Mouse (Mus musculus) inflammation-experienced regulatory T-cells, adult 6 months (primary cell): ENCODE data around the gene Akr7a5. TPM values are rescaled to one million over a fixed set of nuclear protein-coding genes. Genes with fewer than 3 reads are reported as not detected.

Source experiments
- ATAC-seq: one replicate; pipeline ENCODE4 v1.8.0; 2017
- polyA plus RNA-seq, 3 experiments: library from polyadenylated mRNA; unstranded; fragments of 100-300 nt; shearing (Covaris generic); gene quantifications; one replicate each; pipeline ENCODE4 v1.2.1; 2017

The Akr7a5 gene
- 1 to 10 TPM; 5.4 to 7.7 (median 6.8) TPM for polyA plus RNA-seq

DNA sequence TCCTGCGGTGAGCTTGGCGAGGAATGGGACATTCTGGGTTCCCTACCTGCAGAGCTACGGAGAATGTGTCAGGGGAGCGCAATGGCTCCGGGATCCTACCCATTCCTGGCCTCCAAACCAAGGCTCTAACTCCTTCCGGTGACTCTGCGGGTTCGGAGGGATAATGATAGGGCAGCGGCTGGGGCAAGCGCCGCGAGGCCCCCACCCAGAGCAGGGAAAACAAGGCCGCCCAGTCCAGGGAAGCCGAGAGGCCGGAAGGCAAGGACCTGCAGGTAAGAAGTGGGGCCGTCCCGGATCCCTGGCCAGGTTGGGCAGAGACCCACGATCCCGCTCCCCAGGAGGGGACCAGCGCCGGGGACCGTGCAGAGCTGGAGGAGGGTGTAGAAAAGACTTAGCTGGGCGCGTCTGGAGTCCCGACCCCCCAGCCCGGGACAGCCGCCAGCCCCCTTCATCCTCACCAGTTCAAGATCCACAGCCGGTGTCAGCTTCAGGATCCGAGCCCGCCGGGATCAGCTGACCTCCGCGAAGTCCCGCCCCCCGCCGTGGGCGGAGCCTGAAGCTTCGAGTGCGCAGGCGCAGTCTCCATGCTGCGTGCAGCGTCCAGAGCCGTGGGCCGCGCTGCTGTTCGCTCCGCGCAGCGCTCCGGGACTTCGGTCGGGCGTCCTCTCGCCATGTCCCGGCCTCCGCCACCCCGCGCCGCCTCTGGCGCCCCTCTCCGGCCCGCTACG is at the start of gene Akr7a5, which contains the start of gene Pqlc2:
Gene Akr7a5 (plus strand): TSS at position 574 of the 728 bp plus-strand sequence.
Gene Pqlc2 (minus strand): TSS at position 538 of the 728 bp plus-strand sequence.
- ATAC-seq: peak; percentile 81

- no peak for ATAC-seq
Measured at GRCm38 (mm10) chr4:139262981-139263380, 47.6 kb upstream of the Akr7a5 start.

DNA sequence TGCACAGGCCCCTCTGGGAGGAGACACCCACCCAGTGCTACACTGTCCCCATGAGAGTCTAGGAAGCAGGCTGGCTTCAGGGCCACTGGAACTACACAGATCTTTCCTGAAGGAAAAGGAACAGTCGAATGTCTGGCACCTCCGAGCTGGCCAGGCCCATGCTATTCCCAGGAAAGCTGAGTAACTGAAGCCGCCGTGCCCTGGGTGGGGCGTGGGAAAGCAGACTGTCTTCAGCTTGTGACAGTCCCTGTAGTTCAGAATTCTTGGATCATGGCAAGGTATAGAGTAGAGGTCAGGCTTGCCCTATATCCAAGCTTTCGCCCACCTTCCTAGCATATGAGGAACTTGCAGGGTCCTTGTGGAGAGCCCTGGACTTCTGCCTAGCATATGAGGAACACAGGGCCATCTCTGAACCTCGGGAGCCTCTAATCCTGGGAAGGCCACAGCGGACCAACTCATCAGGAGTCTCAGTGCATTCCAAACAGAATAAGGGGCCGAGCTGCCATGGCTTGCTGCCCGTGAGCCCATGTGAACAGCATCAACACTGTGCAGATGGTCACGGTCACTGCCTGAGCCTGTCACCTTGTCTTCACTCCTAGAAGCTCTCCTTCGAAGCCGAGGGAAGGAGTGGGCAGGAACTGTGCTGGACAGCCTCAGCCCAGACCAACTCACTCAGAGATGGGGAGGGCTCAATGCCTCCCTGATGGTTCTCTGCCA is 44.6 kb upstream of the Akr7a5 start:
- no peak for ATAC-seq

GRCm38 (mm10) chr4:139266500-139266865 is 44.1 kb upstream of the Akr7a5 start:
- no peak for ATAC-seq

DNA sequence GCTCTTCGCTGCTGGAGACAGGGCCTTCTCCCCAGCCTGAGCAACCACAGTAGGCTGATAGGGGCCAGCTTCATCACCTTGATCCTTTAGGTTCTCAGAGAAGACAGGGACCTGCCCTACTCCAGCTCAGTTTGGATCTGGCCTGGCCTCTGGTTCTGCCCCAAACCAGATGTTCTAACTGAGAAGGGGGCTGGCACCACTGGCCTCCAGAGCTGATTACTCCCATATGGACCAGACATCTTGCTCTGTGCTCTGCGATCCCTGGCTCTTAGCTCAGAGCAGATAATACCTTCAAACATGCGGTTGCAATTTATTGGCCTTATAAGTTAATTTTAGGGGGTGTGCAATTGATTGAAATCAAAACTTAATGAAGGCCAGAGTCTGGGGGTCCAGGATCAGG is 43.2 kb upstream of the Akr7a5 start:
- ATAC-seq: no peak

- no peak for ATAC-seq
Measured at GRCm38 (mm10) chr4:139268242-139268641, 42.3 kb upstream of the Akr7a5 start.

DNA sequence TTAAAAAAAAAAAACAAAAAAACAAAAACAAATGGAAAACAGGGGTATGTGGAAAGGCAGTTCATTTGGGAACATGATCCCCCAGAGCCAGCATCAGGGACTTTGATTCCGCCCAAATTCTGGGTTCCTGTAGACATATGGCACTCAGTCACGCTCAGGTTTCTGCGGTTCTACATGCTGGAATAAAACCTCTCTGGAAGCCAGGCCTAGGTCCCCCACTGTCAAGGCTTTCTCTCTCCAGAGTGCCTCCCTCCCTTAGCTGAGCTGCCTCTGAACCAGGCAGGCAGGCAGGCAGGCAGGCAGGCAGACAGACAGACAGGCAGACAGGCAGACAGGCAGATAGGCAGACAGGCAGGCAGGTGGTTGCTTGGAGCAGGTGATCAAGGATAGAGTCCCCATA is 40.4 kb upstream of the Akr7a5 start:
- ATAC-seq: no peak

DNA sequence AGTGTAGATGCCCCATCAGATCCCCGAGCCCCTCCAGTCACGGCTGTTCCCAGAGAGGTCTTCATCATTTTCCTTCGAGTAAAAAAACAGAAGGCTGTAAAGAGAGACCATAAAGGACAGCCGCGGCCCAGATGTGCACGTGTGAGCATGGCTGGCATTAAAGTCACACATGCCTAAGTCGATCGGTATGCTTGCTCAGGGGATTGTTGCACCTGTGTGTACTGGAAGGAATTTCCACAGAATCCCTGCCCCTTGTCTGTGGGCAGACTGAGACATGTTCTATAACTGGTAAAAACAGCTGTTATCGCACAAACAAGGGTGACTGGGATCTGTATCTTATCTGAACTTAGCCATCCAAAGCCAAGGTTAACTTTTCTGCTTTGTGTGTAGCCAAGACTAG is 39.0 kb upstream of the Akr7a5 start:
- ATAC-seq: no peak

DNA sequence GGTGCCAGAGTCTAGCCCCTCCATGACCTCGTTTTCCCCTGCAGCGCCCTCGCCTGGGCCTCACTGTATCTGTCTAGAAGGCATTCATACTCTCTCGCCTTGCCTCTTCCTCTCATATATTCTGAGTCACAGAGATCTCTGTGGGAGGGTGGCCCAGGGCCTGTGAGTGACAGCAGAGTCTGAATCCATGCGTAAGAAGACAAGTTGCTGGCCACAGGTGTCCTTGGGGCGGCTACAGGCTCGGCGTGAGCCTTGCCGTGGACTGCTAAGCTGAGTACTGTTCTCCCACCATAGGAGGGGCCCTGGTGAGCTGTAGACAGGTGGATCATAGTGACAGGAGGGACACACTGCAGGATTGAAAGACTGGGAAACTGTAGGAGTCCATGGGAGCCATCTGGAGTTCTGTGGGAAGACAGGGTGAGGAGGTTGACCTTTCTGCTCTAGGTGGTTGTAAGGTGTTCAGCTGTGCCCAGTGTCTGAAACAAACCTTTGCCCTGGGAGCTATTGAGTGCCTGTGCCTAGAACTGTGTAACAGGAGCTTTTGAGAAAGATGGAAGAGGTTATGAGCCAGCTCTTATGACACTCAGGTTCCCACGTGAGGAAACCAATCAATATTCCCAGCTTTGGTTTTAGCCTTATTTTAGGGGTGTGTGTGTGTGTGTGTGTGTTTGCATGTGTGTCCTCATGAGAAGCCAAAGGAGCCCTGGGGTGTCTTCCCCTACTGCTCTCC is 37.4 kb upstream of the Akr7a5 start:
- no peak for ATAC-seq

DNA sequence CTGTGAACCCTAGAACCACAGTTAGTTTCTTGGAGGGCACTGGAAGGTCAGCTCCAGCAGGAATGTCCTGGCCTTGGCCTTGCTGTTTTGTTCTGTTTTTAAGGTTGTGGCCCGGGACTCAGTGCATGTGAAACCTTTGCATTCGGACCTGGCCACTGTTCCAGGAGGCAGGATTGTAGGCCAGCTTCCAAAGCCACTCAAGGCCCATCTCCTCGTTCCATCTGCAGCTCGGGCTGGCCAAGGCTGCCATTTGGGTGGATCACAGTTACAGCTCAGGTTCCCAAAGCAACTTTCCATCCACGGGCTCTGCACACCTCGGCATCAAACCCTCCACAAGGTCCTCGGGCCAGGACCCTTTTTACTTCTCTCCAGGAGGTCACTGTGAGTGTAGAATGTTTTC is 36.0 kb upstream of the Akr7a5 start:
- no peak for ATAC-seq

DNA sequence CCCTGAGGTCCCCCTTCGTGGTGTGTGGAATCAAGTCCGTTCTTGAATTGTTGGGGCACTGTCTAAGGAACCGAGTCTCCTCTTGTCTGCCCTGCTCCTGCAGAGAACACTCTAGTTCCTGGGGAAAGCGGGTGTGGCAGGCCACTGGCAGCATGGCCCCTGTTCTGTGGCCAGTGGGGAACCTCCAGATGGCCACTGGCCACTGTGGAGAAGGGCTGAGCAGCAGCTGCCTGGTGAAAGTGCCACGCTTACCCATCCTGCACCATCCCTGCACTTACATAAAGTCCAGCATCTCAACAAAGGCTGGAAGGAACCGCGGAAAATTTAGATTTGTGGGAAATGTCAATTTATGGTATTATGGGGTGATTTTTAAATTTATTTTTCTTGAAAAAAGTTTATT is 34.1 kb upstream of the Akr7a5 start:
- ATAC-seq: no peak

- no peak for ATAC-seq
Measured at GRCm38 (mm10) chr4:139280530-139280929, 30.0 kb upstream of the Akr7a5 start.

- no peak for ATAC-seq
Measured at GRCm38 (mm10) chr4:139281791-139282345, 28.7 kb upstream of the Akr7a5 start.

- no peak for ATAC-seq
Measured at GRCm38 (mm10) chr4:139282955-139283417, 27.6 kb upstream of the Akr7a5 start.

- no peak for ATAC-seq
Measured at GRCm38 (mm10) chr4:139284877-139285276, 25.7 kb upstream of the Akr7a5 start.

- ATAC-seq: no peak
Measured at GRCm38 (mm10) chr4:139286234-139286633, 24.3 kb upstream of the Akr7a5 start.

DNA sequence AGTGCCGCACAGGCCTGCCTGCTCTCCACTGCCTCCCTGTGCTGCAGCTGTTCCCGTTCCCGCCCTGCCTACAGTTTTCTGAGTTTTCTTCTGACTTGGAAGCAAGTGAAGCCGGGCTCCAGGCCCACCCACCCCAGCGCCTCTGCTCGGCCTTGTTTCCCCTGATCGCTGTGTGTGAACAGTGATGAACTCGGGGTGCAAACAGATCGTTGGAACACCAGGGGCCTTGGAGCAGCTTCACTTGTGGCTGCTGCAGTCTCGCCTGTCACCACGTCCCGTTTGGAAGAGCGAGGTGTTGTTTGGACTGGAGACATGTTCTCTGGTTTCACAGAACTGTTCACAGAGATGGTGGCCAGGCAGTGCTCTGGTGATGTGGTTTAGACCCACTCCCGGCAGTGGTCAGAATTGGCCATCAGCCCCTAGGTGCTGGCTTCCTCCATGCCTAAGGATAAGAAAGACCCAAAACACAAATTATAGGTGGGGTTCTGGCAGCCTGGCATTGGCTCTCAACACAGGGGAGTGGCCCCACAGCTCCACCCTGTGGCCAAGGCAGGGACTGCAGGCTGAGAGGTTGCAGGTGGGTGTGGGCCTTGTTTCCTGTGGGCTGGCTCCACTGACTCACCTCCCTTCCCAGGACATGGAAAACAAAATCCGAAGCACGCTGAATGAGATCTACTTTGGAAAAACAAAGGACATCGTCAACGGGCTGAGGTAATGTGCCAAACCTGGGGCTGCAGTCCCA is 23.3 kb upstream of the Akr7a5 start:
- peak; percentile 66 for ATAC-seq

DNA sequence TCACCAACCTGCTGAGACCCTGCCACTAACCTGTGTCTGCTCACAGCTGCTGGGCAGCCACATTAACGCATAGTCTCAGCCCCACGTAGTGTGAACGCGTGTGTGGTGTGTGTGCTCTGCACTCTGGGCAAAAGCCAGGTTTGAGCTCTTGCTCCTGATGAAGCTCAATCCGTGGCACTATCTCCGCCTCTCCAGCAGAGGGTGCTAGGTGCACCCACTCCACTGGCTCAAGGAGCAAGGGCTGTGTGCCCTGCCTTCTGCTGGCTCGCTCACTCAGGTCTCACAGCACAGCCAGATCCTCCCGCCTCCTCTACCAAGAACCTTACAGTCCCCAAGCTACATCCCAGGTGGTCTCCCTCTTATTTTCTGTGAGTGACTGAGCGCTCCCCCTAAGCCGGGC is 21.5 kb upstream of the Akr7a5 start:
- ATAC-seq: peak; percentile 51

GRCm38 (mm10) chr4:139291099-139291498 is 19.4 kb upstream of the Akr7a5 start:
- no peak for ATAC-seq

DNA sequence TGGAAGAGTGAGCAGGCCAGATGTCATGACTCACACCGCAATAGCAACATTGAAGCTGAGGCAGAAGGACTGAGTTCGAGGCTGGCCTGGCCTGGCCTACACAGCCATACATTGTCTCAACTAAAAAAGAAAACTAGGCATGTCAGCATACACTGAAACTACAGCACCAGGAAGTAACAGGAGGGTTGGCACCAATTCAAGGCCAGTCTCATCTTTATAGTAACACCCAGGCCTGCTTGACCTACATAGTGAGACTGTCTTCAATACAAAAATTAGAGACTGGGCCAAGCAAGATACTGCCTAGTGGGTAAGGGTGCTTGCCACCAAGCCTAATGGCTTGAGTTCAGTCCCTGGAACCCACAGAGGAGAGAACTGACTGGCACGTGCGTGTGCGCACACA is 18.5 kb upstream of the Akr7a5 start:
- ATAC-seq: no peak

GRCm38 (mm10) chr4:139297566-139297965 is 13.0 kb upstream of the Akr7a5 start:
- no peak for ATAC-seq

DNA sequence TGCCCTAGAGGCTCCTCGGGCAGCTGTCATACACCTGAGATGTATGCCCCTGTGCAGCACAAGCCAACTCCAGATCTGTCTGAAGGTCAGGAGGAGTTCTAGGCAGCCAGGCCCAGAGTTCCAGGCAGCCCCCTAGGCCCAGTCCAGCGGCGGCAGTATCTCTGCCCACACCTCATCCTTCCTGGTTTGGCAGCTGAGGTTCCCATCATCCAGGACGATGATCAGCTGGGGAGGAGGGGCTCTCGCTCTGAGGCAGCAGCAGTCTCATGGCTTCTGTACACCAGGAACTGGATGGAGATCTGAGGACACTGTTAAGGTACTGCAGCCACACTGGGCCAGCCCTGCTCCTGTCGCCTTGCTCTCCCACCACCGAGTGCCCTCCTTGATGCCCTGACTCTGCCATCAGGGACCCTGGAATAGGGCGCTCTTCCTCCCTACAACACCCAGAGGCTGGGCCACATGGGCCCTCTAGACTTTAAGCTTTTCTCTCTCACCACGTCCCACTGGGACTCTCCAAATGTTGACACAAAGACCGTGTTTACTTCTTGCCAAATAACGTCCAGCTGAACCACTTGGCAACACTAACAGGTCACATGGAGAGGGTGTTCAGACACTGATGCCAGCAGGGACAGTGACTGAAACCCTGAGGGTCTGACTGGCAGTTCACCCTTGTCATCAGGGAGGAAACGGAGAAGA is 11.7 kb upstream of the Akr7a5 start:
- ATAC-seq: no peak
